Mouse (Mus musculus) hindbrain, embryonic 15.5 days (tissue): Measurements from ENCODE around the gene Gm12569. TPM values are rescaled to one million over a fixed set of nuclear protein-coding genes. Genes with fewer than 3 reads are reported as not detected.

Experiments
- ATAC-seq: fragments of 200-750 bp; cut with Nextera tagmentation; 2 replicates; pipeline ENCODE4 v1.8.0; 2017; ENCODE audit warnings: low read depth, moderate number of reproducible peaks, moderate TSS enrichment; ENCODE audit not compliant: low FRiP score
- H3K27ac ChIP-seq: fragments of 300-500 bp; sonication (generic); replicated peaks from 2 replicates; pipeline ENCODE4 v1.5.1; 2015; ENCODE audit warnings: mild to moderate bottlenecking, inconsistent platforms
- H3K27me3 ChIP-seq: fragments of 300-500 bp; sonication (generic); 2 replicates; pipeline ENCODE4 v1.6.1; 2015; ENCODE audit warnings: control low read depth, inconsistent platforms
- H3K36me3 ChIP-seq: fragments of 300-500 bp; sonication (generic); 2 replicates; pipeline ENCODE4 v1.6.1; 2015; ENCODE audit warnings: control low read depth, inconsistent platforms
- H3K4me1 ChIP-seq: fragments of 300-500 bp; sonication (generic); replicated peaks from 2 replicates; pipeline ENCODE4 v1.6.1; 2015; ENCODE audit warnings: control low read depth, inconsistent platforms
- H3K4me2 ChIP-seq: fragments of 300-500 bp; sonication (generic); 2 replicates; pipeline ENCODE4 v1.6.1; 2015; ENCODE audit warnings: moderate library complexity, mild to moderate bottlenecking, inconsistent platforms
- H3K4me3 ChIP-seq: fragments of 300-500 bp; sonication (generic); 2 replicates; pipeline ENCODE4 v1.5.1; 2015; ENCODE audit warnings: mild to moderate bottlenecking, inconsistent platforms
- H3K9ac ChIP-seq: fragments of 300-500 bp; sonication (generic); 2 replicates; pipeline ENCODE4 v1.6.1; 2015; ENCODE audit warnings: inconsistent platforms
- H3K9me3 ChIP-seq: fragments of 300-500 bp; sonication (generic); 2 replicates; pipeline ENCODE4 v1.6.1; 2016; ENCODE audit warnings: control low read depth, inconsistent platforms
- WGBS: fragments of 180-500 bp; shearing (Covaris S2); methylation state at CpG from one replicate; pipeline ENCODE4 v1.1.7; 2015; 5-methylcytosine and 5-hydroxymethylcytosine counted together
- polyA plus RNA-seq: library from polyadenylated mRNA; unstranded; fragments of >200 nt; fragmentation: Nextera tagmentation; extraction: Ambion mirVana; gene quantifications from 2 replicates; pipeline ENCODE4 v1.2.1, GENCODE M21; 2015

The Gm12569 gene
- not detected in 2 replicates for polyA plus RNA-seq

- H3K4me3 ChIP-seq: no peak within 1 kb of the TSS
- H3K4me2 ChIP-seq: no peak within 1 kb of the TSS
- ATAC-seq: no peak
- WGBS: 97% methylated on average over 11 of the region's 11 CpGs
- H3K4me1 ChIP-seq: no peaks in the 10 kb centered on the region
- H3K27me3 ChIP-seq: no peaks in the 10 kb centered on the region
- H3K9ac ChIP-seq: no peak within 1 kb of the TSS
- H3K36me3 ChIP-seq: no peaks in the 10 kb centered on the region
- H3K9me3 ChIP-seq: no peaks in the 10 kb centered on the region
- H3K27ac ChIP-seq: no peak within 1 kb of the TSS
Observed at GRCm38 (mm10) chr11:51220308-51220707, at the start of gene Gm12569. Gene Gm12569, plus strand, starts transcription at chr11:51220473.

- H3K27ac ChIP-seq: no peak overlapping the region
- H3K4me2 ChIP-seq: no peak overlapping the region
- no peak overlapping the region for H3K9ac ChIP-seq
- H3K9me3 ChIP-seq: no peaks in the 10 kb centered on the region
- H3K4me1 ChIP-seq: no peaks in the 10 kb centered on the region
- H3K36me3 ChIP-seq: no peaks in the 10 kb centered on the region
- ATAC-seq: no peak
- H3K27me3 ChIP-seq: no peaks in the 10 kb centered on the region
- 82% methylated on average over 5 of the region's 5 CpGs for WGBS
- H3K4me3 ChIP-seq: no peak overlapping the region
Observed at GRCm38 (mm10) chr11:51202726-51203125, 17.5 kb upstream of the Gm12569 start.

- WGBS: 94% methylated on average over 3 of the region's 3 CpGs
- no peak overlapping the region for H3K4me2 ChIP-seq
- no peak overlapping the region for H3K4me3 ChIP-seq
- H3K27me3 ChIP-seq: no peaks in the 10 kb centered on the region
- no peak for ATAC-seq
- no peaks in the 10 kb centered on the region for H3K4me1 ChIP-seq
- no peaks in the 10 kb centered on the region for H3K36me3 ChIP-seq
- H3K27ac ChIP-seq: no peak overlapping the region
- H3K9me3 ChIP-seq: no peaks in the 10 kb centered on the region
- no peak overlapping the region for H3K9ac ChIP-seq
Observed at GRCm38 (mm10) chr11:51207758-51208157, 12.5 kb upstream of the Gm12569 start.

GRCm38 (mm10) chr11:51211426-51211825, 8.8 kb upstream of the Gm12569 start:
- no peaks in the 10 kb centered on the region for H3K27me3 ChIP-seq
- H3K4me2 ChIP-seq: no peak overlapping the region
- H3K27ac ChIP-seq: no peak overlapping the region
- 97% methylated on average over 5 of the region's 5 CpGs for WGBS
- no peak for ATAC-seq
- no peaks in the 10 kb centered on the region for H3K9me3 ChIP-seq
- H3K4me3 ChIP-seq: no peak overlapping the region
- H3K4me1 ChIP-seq: no peaks in the 10 kb centered on the region
- H3K9ac ChIP-seq: no peak overlapping the region
- H3K36me3 ChIP-seq: no peaks in the 10 kb centered on the region

GRCm38 (mm10) chr11:51214021-51214420, 6.3 kb upstream of the Gm12569 start:
- 85% methylated on average over 7 of the region's 7 CpGs for WGBS
- Histone ChIP-seq H3K4me1 (no peaks in the 10 kb centered on the region), H3K9me3 (no peaks in the 10 kb centered on the region), H3K4me3 (no peak overlapping the region), H3K27ac (no peak overlapping the region), H3K4me2 (no peak overlapping the region), H3K9ac (no peak overlapping the region), H3K36me3 (no peaks in the 10 kb centered on the region), H3K27me3 (no peaks in the 10 kb centered on the region)
- no peak for ATAC-seq

- no peak for ATAC-seq
- 86% methylated on average over 12 of the region's 12 CpGs for WGBS
- Histone ChIP-seq H3K4me2 (no peak overlapping the region), H3K4me1 (no peaks in the 10 kb centered on the region), H3K9ac (no peak overlapping the region), H3K36me3 (no peaks in the 10 kb centered on the region), H3K27me3 (no peaks in the 10 kb centered on the region), H3K9me3 (no peaks in the 10 kb centered on the region), H3K27ac (no peak overlapping the region), H3K4me3 (no peak overlapping the region)
Observed at GRCm38 (mm10) chr11:51219396-51219980, 785 bp upstream of the Gm12569 start.

GRCm38 (mm10) chr11:51227104-51227503, 6.8 kb downstream of the Gm12569 start:
- ATAC-seq: no peak
- 88% methylated on average over 4 of the region's 4 CpGs for WGBS

GRCm38 (mm10) chr11:51234626-51235025, 14.4 kb downstream of the Gm12569 start:
- no peak for ATAC-seq
- Histone ChIP-seq H3K9ac (no peak overlapping the region), H3K27ac (no peak overlapping the region), H3K9me3 (no peaks in the 10 kb centered on the region), H3K4me2 (no peak overlapping the region), H3K4me1 (no peaks in the 10 kb centered on the region), H3K4me3 (no peak overlapping the region), H3K27me3 (no peaks in the 10 kb centered on the region), H3K36me3 (no peaks in the 10 kb centered on the region)
- 90% methylated on average over 9 of the region's 9 CpGs for WGBS

More at GRCm38 (mm10) chr11:51227104-51227503, 6.8 kb downstream of the Gm12569 start:
- H3K27me3 ChIP-seq: no peaks in the 10 kb centered on the region
- H3K36me3 ChIP-seq: no peaks in the 10 kb centered on the region
- no peak overlapping the region for H3K4me3 ChIP-seq
- no peaks in the 10 kb centered on the region for H3K4me1 ChIP-seq
- no peak overlapping the region for H3K9ac ChIP-seq
- H3K9me3 ChIP-seq: no peaks in the 10 kb centered on the region
- no peak overlapping the region for H3K27ac ChIP-seq
- H3K4me2 ChIP-seq: no peak overlapping the region

- Histone ChIP-seq H3K4me2 (no peak overlapping the region), H3K9me3 (no peaks in the 10 kb centered on the region), H3K27me3 (no peaks in the 10 kb centered on the region), H3K36me3 (no peaks in the 10 kb centered on the region), H3K27ac (no peak overlapping the region), H3K4me1 (no peaks in the 10 kb centered on the region), H3K9ac (no peak overlapping the region), H3K4me3 (no peak overlapping the region)
- ATAC-seq: no peak
- 90% methylated on average over 2 of the region's 2 CpGs for WGBS
Observed at GRCm38 (mm10) chr11:51242897-51243296, 22.6 kb downstream of the Gm12569 start.

GRCm38 (mm10) chr11:51257006-51257405, 36.7 kb downstream of the Gm12569 start:
- H3K36me3 ChIP-seq: no peaks in the 10 kb centered on the region
- H3K27me3 ChIP-seq: no peaks in the 10 kb centered on the region
- no peaks in the 10 kb centered on the region for H3K9me3 ChIP-seq
- H3K4me3 ChIP-seq: no peak overlapping the region
- H3K4me2 ChIP-seq: no peak overlapping the region
- no peak overlapping the region for H3K27ac ChIP-seq
- H3K4me1 ChIP-seq: peaks cover 1% of the 10 kb centered on the region; the same call in 1 of the 2 replicates
- ATAC-seq: no peak
- 89% methylated on average over 4 of the region's 4 CpGs for WGBS
- H3K9ac ChIP-seq: no peak overlapping the region

- no peaks in the 10 kb centered on the region for H3K27me3 ChIP-seq
- peak within 1 kb of the TSS; percentile 60 for H3K4me3 ChIP-seq
- WGBS: 66% methylated on average over 3 of the region's 3 CpGs
- H3K4me1 ChIP-seq: peaks cover 37% of the 10 kb centered on the region
- H3K36me3 ChIP-seq: no peaks in the 10 kb centered on the region
- H3K9ac ChIP-seq: peak within 1 kb of the TSS; percentile 63
- peak within 1 kb of the TSS; percentile 96 for H3K27ac ChIP-seq
- ATAC-seq: no peak
- no peaks in the 10 kb centered on the region for H3K9me3 ChIP-seq
- peak within 1 kb of the TSS; percentile 77 for H3K4me2 ChIP-seq
Observed at GRCm38 (mm10) chr11:51261680-51262219, 41.5 kb downstream of the Gm12569 start, which contains the start of gene Clk4. Gene Clk4, plus strand, starts transcription at chr11:51261730.

GRCm38 (mm10) chr11:51262342-51263285, 42.3 kb downstream of the Gm12569 start, which contains the start of gene BC049762:
Gene BC049762, minus strand, starts transcription at chr11:51263046.
- Histone ChIP-seq H3K4me3 (peak within 1 kb of the TSS; percentile 60), H3K4me1 (peaks cover 41% of the 10 kb centered on the region), H3K9ac (peak within 1 kb of the TSS; percentile 90), H3K9me3 (no peaks in the 10 kb centered on the region), H3K36me3 (no peaks in the 10 kb centered on the region; the same call in 1 of the 2 replicates), H3K4me2 (peak within 1 kb of the TSS; percentile 82), H3K27me3 (no peaks in the 10 kb centered on the region), H3K27ac (peak within 1 kb of the TSS; percentile 96)
- 9% methylated on average over 57 of the region's 57 CpGs for WGBS
- ATAC-seq: peak; percentile 99
